Mouse (Mus musculus) right cerebral cortex, postnatal 14 days (tissue): ENCODE data around the gene Klrc2.
"Not testable (repeated sequence)": the region's sequence is repeated elsewhere in the genome, so short reads cannot be mapped to it uniquely, and the experiment has no call there.

Experiments
- DNase-seq: peaks from one replicate; pipeline ENCODE4 v3.0.0; 2022

Klrc2 gene

DNA sequence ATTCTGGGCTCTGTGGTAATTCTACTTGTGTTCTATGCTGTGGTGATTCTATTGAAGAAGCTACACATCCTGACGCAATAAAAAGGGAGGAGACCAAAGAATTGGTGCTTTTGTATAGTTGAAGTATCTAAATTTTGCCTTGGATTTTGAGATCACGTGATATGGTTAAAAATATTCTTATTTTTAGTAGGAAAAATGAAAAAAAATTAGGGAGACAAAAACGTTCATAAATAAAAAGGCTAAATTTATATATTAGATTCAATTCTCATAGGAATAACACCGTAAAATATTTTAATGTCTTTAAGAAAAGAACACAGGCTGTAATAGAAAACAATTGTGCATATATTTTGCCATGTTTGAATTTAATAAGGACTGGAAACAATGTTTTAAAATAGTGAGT, at the start of gene Klrc2:
Gene Klrc2 (minus strand): TSS at position 101 of the 400 bp plus-strand sequence.
- not testable (repeated sequence) for DNase-seq

DNA sequence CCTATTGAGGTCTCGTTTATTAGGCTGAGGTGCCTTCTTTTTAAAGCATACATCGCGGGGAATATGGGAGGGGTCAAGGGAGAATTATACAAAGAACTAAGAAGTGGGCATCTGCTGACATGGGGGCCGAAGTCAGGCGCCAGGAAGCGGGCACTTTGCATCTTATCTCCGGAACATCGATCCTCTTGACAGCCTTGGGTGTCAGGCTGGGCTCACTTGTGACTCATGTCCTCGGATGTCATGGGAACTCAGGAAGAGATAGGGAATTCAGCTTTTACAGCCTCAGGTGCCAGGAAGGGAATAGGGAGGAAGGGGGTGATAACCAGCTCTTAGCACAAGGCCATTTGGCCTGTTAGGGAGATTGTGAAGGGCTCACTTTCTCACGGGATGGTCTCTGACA, 30.9 kb upstream of the Klrc2 start:
- not testable (repeated sequence) for DNase-seq

DNA sequence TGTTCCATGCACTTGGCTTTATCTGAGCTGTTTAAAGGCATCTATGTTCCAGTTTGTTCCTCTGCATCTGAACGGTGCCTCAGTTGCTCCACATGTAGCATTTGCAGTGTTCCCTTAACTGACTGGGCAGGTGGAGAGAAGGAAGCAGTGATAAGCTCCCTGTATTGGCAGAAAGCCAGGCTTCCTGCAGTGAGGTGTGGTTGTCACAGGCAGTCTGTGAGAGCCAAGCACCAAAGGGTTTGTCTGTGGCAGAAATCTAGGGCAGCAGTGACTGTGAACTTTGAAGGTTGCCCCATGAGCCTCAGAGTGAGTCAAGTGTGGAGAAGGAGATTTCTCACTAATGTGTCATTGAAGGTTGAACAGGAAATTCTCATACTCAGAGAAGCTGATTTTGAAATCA, 19.9 kb upstream of the Klrc2 start:
- DNase-seq, result no peak

DNA sequence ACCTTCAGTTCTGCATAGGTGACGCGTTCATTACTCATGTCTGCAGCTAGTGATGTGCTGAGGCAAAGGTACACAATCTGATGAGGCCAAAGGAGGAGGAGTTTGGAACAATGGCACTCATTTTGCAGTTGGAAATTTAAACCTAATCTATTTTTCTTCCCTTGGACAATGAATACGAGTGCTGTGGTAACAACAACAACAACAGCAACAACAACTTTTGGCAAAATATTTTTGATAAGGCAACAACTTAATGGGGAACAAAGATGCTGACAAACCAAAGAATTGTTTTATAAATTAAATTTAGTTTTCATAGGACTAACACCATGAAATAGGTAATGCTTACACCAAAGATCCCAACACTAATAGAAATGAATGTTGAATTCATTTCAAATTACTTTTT, 18.4 kb upstream of the Klrc2 start, which contains the start of gene Klrc1:
Gene Klrc1 (minus strand): TSS at position 101 of the 400 bp plus-strand sequence.
- DNase-seq, result no peak

DNA sequence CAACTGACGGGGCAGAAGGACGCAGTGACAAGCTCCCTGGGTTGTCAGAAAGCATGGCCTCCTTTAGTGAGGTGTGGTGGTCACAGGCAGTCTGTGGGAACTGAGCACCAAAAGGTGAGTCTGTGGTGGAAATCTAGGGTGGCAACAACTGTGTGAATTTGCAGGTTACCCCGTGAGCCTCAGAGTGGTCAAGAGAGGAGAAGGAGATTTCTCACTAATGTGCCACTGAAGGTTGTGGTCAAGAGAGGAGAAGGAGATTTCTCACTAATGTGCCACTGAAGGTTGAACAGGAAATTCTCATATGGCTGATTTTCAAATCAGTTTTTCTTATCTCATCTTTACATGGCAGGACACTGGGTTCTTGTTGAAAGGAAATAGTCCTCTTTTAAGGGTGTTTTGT, 812 bp upstream of the Klrc2 start:
- not testable (repeated sequence) for DNase-seq

DNA sequence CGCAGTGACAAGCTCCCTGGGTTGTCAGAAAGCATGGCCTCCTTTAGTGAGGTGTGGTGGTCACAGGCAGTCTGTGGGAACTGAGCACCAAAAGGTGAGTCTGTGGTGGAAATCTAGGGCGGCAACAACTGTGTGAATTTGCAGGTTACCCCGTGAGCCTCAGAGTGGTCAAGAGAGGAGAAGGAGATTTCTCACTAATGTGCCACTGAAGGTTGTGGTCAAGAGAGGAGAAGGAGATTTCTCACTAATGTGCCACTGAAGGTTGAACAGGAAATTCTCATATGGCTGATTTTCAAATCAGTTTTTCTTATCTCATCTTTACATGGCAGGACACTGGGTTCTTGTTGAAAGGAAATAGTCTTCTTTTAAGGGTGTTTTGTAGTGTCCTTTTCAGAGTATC, 16.4 kb downstream of the Klrc2 start:
- not testable (repeated sequence) for DNase-seq

DNA sequence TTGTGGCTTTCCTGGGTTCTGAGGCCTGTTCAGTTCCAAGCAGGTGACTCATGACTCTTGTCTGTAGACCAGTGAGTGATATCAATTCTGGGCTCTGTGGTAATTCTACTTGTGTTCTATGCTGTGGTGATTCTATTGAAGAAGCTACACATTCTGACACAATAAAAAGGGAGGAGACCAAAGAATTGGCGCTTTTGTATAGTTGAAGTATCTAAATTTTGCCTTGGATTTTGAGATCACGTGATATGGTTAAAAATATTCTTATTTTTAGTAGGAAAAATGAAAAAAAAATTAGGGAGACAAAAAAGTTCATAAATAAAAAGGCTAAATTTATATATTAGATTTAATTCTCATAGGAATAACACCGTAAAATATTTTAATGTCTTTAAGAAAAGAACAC, 17.3 kb downstream of the Klrc2 start, which contains the start of gene Klrc3:
Gene Klrc3 (minus strand): TSS at position 101 of the 400 bp plus-strand sequence.
- not testable (repeated sequence) for DNase-seq

DNA sequence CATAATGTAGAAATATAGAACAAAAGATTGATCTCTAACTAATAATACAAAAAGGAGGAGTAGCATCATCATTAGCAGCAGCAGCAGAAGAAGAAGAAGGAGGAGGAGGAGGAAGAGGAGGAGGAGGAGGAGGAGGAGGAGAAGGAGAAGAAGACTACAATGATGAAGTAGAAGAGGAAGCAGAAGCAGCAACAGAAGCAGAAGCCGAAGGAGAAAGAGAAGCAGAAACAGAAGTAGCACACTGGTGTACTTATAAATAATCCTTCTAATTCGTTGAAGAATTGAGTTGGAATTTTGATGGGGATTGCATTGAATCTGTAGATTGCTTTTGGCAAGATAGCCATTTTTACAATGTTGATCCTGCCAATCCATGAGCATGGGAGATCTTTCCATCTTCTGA, 29.4 kb downstream of the Klrc2 start:
- DNase-seq, result not testable (repeated sequence)

DNA sequence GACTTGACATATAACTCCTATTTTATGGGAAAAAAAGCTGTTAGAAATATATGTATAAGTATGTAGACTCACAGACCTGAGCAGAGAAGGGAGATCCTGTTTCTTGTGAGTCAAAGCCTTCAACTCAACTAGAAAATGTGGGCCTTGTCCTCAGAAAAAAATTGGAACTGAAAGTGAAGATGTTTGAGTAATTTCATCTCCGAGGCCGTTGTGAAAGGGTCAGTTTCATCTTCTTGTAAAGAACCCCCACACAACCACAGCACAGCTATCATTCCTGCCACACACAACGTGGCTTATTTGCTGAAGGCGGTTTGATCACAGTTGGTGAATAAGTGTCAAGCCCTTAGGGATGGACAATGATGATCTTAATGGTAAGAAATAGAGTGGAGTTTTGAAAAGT, 36.8 kb downstream of the Klrc2 start, which contains the start of gene Klrk1:
Gene Klrk1 (minus strand): TSS at position 130 of the 400 bp plus-strand sequence.
- DNase-seq, result no peak

DNA sequence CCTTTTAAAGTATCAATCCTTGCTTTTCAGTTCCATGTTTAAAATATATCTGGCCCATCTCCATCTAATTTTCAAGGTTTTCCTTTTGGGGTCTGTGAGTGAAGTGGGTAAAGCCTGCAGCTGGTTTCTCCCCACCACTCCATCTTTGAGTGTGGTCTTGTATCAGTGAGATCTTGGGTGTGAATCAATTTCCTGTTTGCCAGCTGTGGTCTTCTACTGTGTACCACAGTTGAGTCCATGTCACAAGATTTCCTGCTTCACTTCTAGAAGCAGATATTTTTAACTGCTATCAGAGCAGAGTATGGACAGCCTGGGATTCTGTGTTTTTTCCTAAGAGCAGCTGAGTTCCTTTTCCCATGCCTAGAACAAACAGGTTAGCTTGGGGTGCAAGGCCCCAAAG, 52.1 kb downstream of the Klrc2 start:
- DNase-seq, result no peak
